Mouse (Mus musculus) heart, postnatal 0 days (tissue): ENCODE data around the gene Angptl6. TPM values are rescaled to one million over a fixed set of nuclear protein-coding genes. Genes with fewer than 3 reads are reported as not detected.

ENCODE experiments used
- ATAC-seq: fragments of 200-750 bp; cut with Nextera tagmentation; 2 replicates; pipeline ENCODE4 v1.8.0; 2017; ENCODE audit warnings: low read depth, moderate number of reproducible peaks, moderate library complexity; ENCODE audit not compliant: insufficient read depth
- DNase-seq: peaks from one replicate; pipeline ENCODE4 v3.0.0-alpha.2; 2016; ENCODE audit warnings: low spot score
- H3K27ac ChIP-seq: fragments of 300-500 bp; sonication (generic); 2 replicates; pipeline ENCODE4 v1.5.1; 2014; ENCODE audit warnings: low read depth, mild to moderate bottlenecking
- H3K27me3 ChIP-seq: fragments of 300-500 bp; sonication (generic); 2 replicates; pipeline ENCODE4 v1.6.1; 2014; ENCODE audit warnings: low read length, mixed read lengths; ENCODE audit not compliant: control insufficient read depth, insufficient read depth
- H3K36me3 ChIP-seq: fragments of 300-500 bp; sonication (generic); replicated peaks from 2 replicates; pipeline ENCODE4 v1.6.1; 2014; ENCODE audit warnings: low read length, mixed read lengths; ENCODE audit not compliant: control insufficient read depth, insufficient read depth
- H3K4me1 ChIP-seq: fragments of 300-500 bp; sonication (generic); 2 replicates; pipeline ENCODE4 v1.6.1; 2014; ENCODE audit warnings: antibody characterized with exemption; ENCODE audit not compliant: control insufficient read depth, insufficient read depth
- H3K4me2 ChIP-seq: fragments of 300-500 bp; sonication (generic); 2 replicates; pipeline ENCODE4 v1.6.1; 2014; ENCODE audit warnings: low read depth, mild to moderate bottlenecking, low read length, moderate library complexity
- H3K4me3 ChIP-seq: fragments of 300-500 bp; sonication (generic); 2 replicates; pipeline ENCODE4 v1.5.1; 2014; ENCODE audit warnings: low read depth, low read length
- H3K9ac ChIP-seq: fragments of 300-500 bp; sonication (generic); replicated peaks from 2 replicates; pipeline ENCODE4 v1.6.1; 2014; ENCODE audit warnings: low read depth, low read length, mixed read lengths
- H3K9me3 ChIP-seq: fragments of 300-500 bp; sonication (generic); replicated peaks from 2 replicates; pipeline ENCODE4 v1.6.1; 2016; ENCODE audit warnings: low read length; ENCODE audit not compliant: control insufficient read depth
- CTCF ChIP-seq: IDR thresholded peaks from 2 replicates; pipeline ENCODE4 v1.5.1; 2016; ENCODE audit warnings: antibody characterized with exemption, control low read depth, low read depth
- EP300 ChIP-seq: IDR thresholded peaks from 2 replicates; pipeline ENCODE4 v1.6.1; 2016; ENCODE audit warnings: antibody characterized with exemption, low read depth
- WGBS: fragments of 180-500 bp; shearing (Covaris S2); extraction: QIAGEN DNeasy Blood & Tissue Kit; methylation state at CpG from one replicate; pipeline ENCODE4 v1.1.7; 2014; 5-methylcytosine and 5-hydroxymethylcytosine counted together
- polyA plus RNA-seq: library from polyadenylated mRNA; unstranded; fragments of >200 nt; fragmentation: Nextera tagmentation; extraction: Ambion mirVana; gene quantifications from 2 replicates; pipeline ENCODE4 v1.2.1, GENCODE M21; 2015
- total RNA-seq: library from RNA; depleted of rRNA; stranded (reverse); fragments of >200 nt; gene quantifications from 2 replicates; pipeline ENCODE4 v1.2.3, GENCODE M21; 2014; ENCODE audit warnings: low replicate concordance; rRNA removed

Angptl6 gene
- total RNA-seq (0.43 TPM in 1 of 2 replicates, not detected in the other), polyA plus RNA-seq (2.0 and 2.3 TPM in 2 replicates)

DNA sequence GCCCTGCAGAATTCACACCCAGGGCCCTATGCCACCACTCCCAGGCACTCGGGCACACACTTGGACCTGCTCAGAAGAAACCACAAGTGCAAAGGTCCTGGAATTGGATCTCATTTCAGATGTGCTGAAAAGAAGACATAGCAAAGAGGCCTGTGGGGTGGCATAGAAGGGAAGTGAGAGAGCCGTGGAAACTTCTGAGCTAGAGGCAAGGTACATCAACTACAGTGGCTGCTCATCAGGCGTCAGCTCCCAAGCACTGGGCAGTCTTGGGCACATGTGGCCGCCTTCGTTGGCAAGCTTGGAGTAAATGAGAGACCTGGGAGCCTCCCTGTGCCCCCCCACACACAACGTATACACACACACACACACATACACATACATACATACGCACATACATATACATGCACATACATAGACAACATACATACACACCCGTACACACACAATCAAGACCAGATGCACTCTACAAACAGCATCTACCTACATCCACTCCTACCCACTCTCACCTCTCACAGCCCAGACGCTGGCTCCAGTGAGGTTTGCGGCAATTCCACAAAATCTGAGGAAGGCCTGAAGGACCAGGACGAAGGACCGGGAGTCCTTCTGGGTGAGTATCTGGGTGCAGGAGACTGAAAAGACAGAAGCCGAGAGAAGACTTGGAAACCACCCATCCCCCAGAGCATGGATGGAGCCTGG, at the start of gene Angptl6:
TSS of gene Angptl6 (minus strand) at position 631 of the 696 bp plus-strand sequence.
- no peak for ATAC-seq
- Histone ChIP-seq H3K4me3 (peak within 1 kb of the TSS; percentile 38), H3K4me1 (no peaks in the 10 kb centered on the region), H3K27ac (peak within 1 kb of the TSS; percentile 89), H3K9ac (peak within 1 kb of the TSS; percentile 52), H3K4me2 (peak within 1 kb of the TSS; percentile 65), H3K27me3 (no peaks in the 10 kb centered on the region), H3K36me3 (no peaks in the 10 kb centered on the region), H3K9me3 (no peaks in the 10 kb centered on the region)
- no peak for TF ChIP-seq EP300
- TF ChIP-seq CTCF: no peak
- WGBS: 90% methylated on average over 13 of the region's 13 CpGs
- DNase-seq: no peak

DNA sequence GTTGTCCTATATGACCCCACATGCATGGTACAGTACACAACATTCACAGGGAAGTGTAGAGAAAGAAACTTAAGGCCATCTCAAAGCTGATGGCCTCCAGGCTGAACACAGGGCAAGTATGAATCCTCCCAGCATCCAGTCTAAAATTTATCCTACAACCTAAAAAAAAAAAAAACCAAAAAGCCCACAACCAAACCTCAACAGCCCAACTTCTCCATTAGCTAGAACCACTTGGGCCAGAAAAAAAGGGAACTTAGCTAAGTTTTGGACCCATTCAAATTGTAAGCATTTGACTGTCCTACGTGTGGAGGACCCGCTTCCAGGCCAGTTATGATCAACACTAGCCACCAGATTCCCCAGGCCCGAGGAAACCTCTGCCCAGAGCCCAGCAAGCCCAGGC, 43.7 kb upstream of the Angptl6 start:
- H3K27ac ChIP-seq: no peak overlapping the region
- H3K9ac ChIP-seq: no peak overlapping the region
- DNase-seq (no peak), ATAC-seq (no peak)
- H3K9me3 ChIP-seq: no peaks in the 10 kb centered on the region
- H3K27me3 ChIP-seq: no peaks in the 10 kb centered on the region
- TF ChIP-seq EP300 (no peak), CTCF (no peak)
- H3K36me3 ChIP-seq: peaks cover 97% of the 10 kb centered on the region
- H3K4me2 ChIP-seq: no peak overlapping the region
- WGBS: 95% methylated on average over 3 of the region's 3 CpGs
- H3K4me3 ChIP-seq: no peak overlapping the region
- no peaks in the 10 kb centered on the region for H3K4me1 ChIP-seq

DNA sequence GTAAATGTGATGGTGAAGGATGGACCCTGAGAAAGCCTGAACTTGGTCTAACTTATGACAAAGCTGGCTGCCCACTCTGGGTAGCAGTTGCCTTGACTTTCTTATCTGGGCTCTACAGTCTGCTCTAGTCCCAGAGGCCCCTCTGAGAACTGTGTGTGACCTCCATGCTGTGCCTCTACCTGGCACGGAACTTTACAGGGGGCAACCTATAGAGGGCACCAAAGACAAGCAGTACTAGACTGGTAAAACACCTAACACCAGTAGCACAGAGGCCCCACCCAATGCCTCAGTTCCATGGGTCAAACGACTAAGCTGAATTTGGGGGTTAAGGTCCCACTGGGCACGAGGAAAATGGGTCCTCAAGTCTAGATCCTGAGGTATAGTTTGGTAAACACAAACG, 36.6 kb upstream of the Angptl6 start:
- ATAC-seq (no peak), DNase-seq (no peak)
- Histone ChIP-seq H3K27ac (no peak overlapping the region), H3K4me2 (no peak overlapping the region), H3K9ac (no peak overlapping the region), H3K9me3 (no peaks in the 10 kb centered on the region), H3K4me3 (no peak overlapping the region), H3K27me3 (no peaks in the 10 kb centered on the region), H3K36me3 (peaks cover 97% of the 10 kb centered on the region), H3K4me1 (no peaks in the 10 kb centered on the region)
- WGBS: 74% methylated on average over 4 of the region's 4 CpGs
- TF ChIP-seq CTCF (peak; percentile 34; the same call in 1 of the 2 replicates), EP300 (no peak)

DNA sequence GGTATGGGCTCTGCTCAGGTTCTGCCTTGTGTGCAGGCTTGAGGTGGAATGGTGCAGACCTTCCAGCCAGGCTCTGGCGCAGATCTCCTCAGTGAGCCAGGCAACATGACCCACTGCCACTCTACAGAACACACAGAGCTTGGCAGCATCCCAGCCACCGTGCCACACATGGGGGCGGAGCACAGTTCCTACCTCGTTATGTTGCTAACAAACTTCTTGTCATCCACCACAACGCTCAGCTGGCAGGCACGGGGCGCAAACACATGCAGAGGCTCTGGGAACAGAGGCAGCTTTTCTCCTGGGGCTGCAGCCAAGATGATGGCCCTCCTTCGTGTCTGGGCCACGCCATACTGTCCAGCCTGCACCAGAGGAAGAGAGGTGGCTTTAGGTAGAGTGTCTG, 30.4 kb upstream of the Angptl6 start:
- peaks cover 100% of the 10 kb centered on the region for H3K36me3 ChIP-seq
- DNase-seq (no peak), ATAC-seq (no peak)
- no peaks in the 10 kb centered on the region for H3K9me3 ChIP-seq
- no peak overlapping the region for H3K4me3 ChIP-seq
- H3K27me3 ChIP-seq: no peaks in the 10 kb centered on the region
- H3K27ac ChIP-seq: no peak overlapping the region
- TF ChIP-seq EP300 (no peak), CTCF (no peak)
- H3K9ac ChIP-seq: no peak overlapping the region
- no peaks in the 10 kb centered on the region for H3K4me1 ChIP-seq
- H3K4me2 ChIP-seq: no peak overlapping the region
- 78% methylated on average over 9 of the region's 9 CpGs for WGBS

DNA sequence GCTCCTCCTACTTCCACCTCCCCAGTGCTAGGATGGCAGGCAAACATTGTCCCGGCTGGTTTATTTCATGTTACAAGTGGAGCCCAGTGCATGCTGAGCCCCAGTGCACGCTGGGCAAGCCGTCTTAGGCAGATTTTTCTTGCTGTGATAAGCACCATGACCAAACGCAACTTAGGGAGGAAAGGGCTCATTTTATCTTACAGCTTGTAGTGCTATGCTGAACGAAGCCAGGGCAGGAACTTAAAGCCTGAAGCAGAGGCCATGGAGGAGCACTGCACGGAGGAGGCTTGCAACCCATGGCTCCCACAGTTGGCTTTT, 22.6 kb upstream of the Angptl6 start:
- H3K27ac ChIP-seq: peak overlapping the region; percentile 3; the same call in 1 of the 2 replicates
- H3K9ac ChIP-seq: no peak overlapping the region; the same call in 1 of the 2 replicates
- peaks cover 9% of the 10 kb centered on the region for H3K4me1 ChIP-seq
- H3K36me3 ChIP-seq: peaks cover 24% of the 10 kb centered on the region
- no peak for DNase-seq
- no peaks in the 10 kb centered on the region for H3K9me3 ChIP-seq
- TF ChIP-seq CTCF: no peak
- TF ChIP-seq EP300: no peak
- no peak overlapping the region for H3K4me3 ChIP-seq
- H3K4me2 ChIP-seq: no peak overlapping the region; the same call in 1 of the 2 replicates
- H3K27me3 ChIP-seq: no peaks in the 10 kb centered on the region
- ATAC-seq: no peak; the same call in 1 of the 2 replicates
- WGBS: 8% methylated on average over 6 of the region's 6 CpGs
